Mouse (Mus musculus): ENCODE data around the gene 4833427G06Rik. TPM values are rescaled to one million over a fixed set of nuclear protein-coding genes. Genes with fewer than 3 reads are reported as not detected.

Gene 4833427G06Rik
- total and polyA plus RNA-seq, 3 experiments: 0.09 to 1.8 (median 0.66) TPM

GRCm38 (mm10) chr9:51138301-51138700, 36.4 kb upstream of the 4833427G06Rik start:
- no peak overlapping the region for H3K4me3 ChIP-seq (ENCODE audit: low read depth, low read length)
- DNase-seq (ENCODE audit: low spot score): no peak
- H3K27me3 ChIP-seq (ENCODE audit: insufficient read depth, low read length): peaks cover 26% of the 10 kb centered on the region
- ATAC-seq (ENCODE audit: extremely low read depth, insufficient number of reproducible peaks, low FRiP score, poor library complexity, severe bottlenecking): no peak
- no peaks in the 10 kb centered on the region for H3K36me3 ChIP-seq (replicated peaks)
- peaks cover 19% of the 10 kb centered on the region for H3K4me1 ChIP-seq (ENCODE audit: insufficient read depth, low read depth, low read length)
- no peaks in the 10 kb centered on the region for H3K9me3 ChIP-seq (replicated peaks)
- TF ChIP-seq POLR2AphosphoS5 (IDR thresholded peaks at IDR 0.05; ENCODE audit: insufficient replicate concordance, low read depth, low read length): no peak
- TF ChIP-seq GATA2 (IDR thresholded peaks at IDR 0.05; ENCODE audit: borderline replicate concordance, low read depth, low read length): no peak
- TF ChIP-seq TAL1 (conservative IDR thresholded peaks at IDR 0.05; ENCODE audit: low read depth, low read length): no peak
- TF ChIP-seq CTCF (IDR thresholded peaks at IDR 0.05; ENCODE audit: low read depth, low read length): no peak
- TF ChIP-seq GATA1 (IDR thresholded peaks at IDR 0.05; ENCODE audit: borderline replicate concordance, low read length): no peak

GRCm38 (mm10) chr9:51137836-51138235, 36.0 kb upstream of the 4833427G06Rik start:
- no peaks in the 10 kb centered on the region for H3K9me3 ChIP-seq (replicated peaks)
- ATAC-seq (ENCODE audit: extremely low read depth, insufficient number of reproducible peaks, low FRiP score, poor library complexity, severe bottlenecking) (no peak), DNase-seq (ENCODE audit: low spot score) (no peak)
- H3K4me3 ChIP-seq (ENCODE audit: low read depth, low read length): no peak overlapping the region
- H3K27me3 ChIP-seq (ENCODE audit: insufficient read depth, low read length): peaks cover 21% of the 10 kb centered on the region
- TF ChIP-seq CTCF (IDR thresholded peaks at IDR 0.05; ENCODE audit: low read depth, low read length) (no peak), GATA1 (IDR thresholded peaks at IDR 0.05; ENCODE audit: borderline replicate concordance, low read length) (no peak), GATA2 (IDR thresholded peaks at IDR 0.05; ENCODE audit: borderline replicate concordance, low read depth, low read length) (no peak), POLR2AphosphoS5 (IDR thresholded peaks at IDR 0.05; ENCODE audit: insufficient replicate concordance, low read depth, low read length) (no peak), TAL1 (conservative IDR thresholded peaks at IDR 0.05; ENCODE audit: low read depth, low read length) (no peak)
- no peaks in the 10 kb centered on the region for H3K36me3 ChIP-seq (replicated peaks)
- peaks cover 19% of the 10 kb centered on the region for H3K4me1 ChIP-seq (ENCODE audit: insufficient read depth, low read depth, low read length)

- ATAC-seq (ENCODE audit: extremely low read depth, insufficient number of reproducible peaks, low FRiP score, poor library complexity, severe bottlenecking): no peak
- DNase-seq (ENCODE audit: low spot score): no peak
- no peaks in the 10 kb centered on the region for H3K36me3 ChIP-seq (replicated peaks)
- peaks cover 20% of the 10 kb centered on the region for H3K27me3 ChIP-seq (ENCODE audit: insufficient read depth, low read length)
- no peak for TF ChIP-seq GATA2 (IDR thresholded peaks at IDR 0.05; ENCODE audit: borderline replicate concordance, low read depth, low read length)
- no peak for TF ChIP-seq GATA1 (IDR thresholded peaks at IDR 0.05; ENCODE audit: borderline replicate concordance, low read length)
- no peak for TF ChIP-seq POLR2AphosphoS5 (IDR thresholded peaks at IDR 0.05; ENCODE audit: insufficient replicate concordance, low read depth, low read length)
- TF ChIP-seq CTCF (IDR thresholded peaks at IDR 0.05; ENCODE audit: low read depth, low read length): no peak
- TF ChIP-seq TAL1 (conservative IDR thresholded peaks at IDR 0.05; ENCODE audit: low read depth, low read length): no peak
- H3K9me3 ChIP-seq (replicated peaks): no peaks in the 10 kb centered on the region
- H3K4me1 ChIP-seq (ENCODE audit: insufficient read depth, low read depth, low read length): peaks cover 19% of the 10 kb centered on the region
- H3K4me3 ChIP-seq (ENCODE audit: low read depth, low read length): no peak overlapping the region
Measured at GRCm38 (mm10) chr9:51137432-51137831, 35.6 kb upstream of the 4833427G06Rik start.

- DNase-seq (ENCODE audit: low spot score): no peak
- Histone ChIP-seq H3K4me3 (ENCODE audit: low read depth, low read length) (no peak overlapping the region), H3K4me1 (ENCODE audit: insufficient read depth, low read depth, low read length) (peaks cover 19% of the 10 kb centered on the region), H3K36me3 (replicated peaks) (no peaks in the 10 kb centered on the region), H3K27me3 (ENCODE audit: insufficient read depth, low read length) (peaks cover 20% of the 10 kb centered on the region), H3K9me3 (replicated peaks) (no peaks in the 10 kb centered on the region)
- peak; percentile 65 for TF ChIP-seq CTCF (IDR thresholded peaks at IDR 0.05; ENCODE audit: low read depth, low read length)
- no peak for TF ChIP-seq POLR2AphosphoS5 (IDR thresholded peaks at IDR 0.05; ENCODE audit: insufficient replicate concordance, low read depth, low read length)
- peak; percentile 49 for ATAC-seq (ENCODE audit: extremely low read depth, insufficient number of reproducible peaks, low FRiP score, poor library complexity, severe bottlenecking)
Measured at GRCm38 (mm10) chr9:51136985-51137384, 35.1 kb upstream of the 4833427G06Rik start.

- H3K4me3 ChIP-seq (ENCODE audit: low read depth, low read length): no peak overlapping the region
- peaks cover 14% of the 10 kb centered on the region for H3K27me3 ChIP-seq (ENCODE audit: insufficient read depth, low read length)
- H3K9me3 ChIP-seq (replicated peaks): no peaks in the 10 kb centered on the region
- no peaks in the 10 kb centered on the region for H3K36me3 ChIP-seq (replicated peaks)
- TF ChIP-seq GATA1 (IDR thresholded peaks at IDR 0.05; ENCODE audit: borderline replicate concordance, low read length) (no peak), TAL1 (conservative IDR thresholded peaks at IDR 0.05; ENCODE audit: low read depth, low read length) (no peak), CTCF (IDR thresholded peaks at IDR 0.05; ENCODE audit: low read depth, low read length) (no peak), GATA2 (IDR thresholded peaks at IDR 0.05; ENCODE audit: borderline replicate concordance, low read depth, low read length) (no peak), POLR2AphosphoS5 (IDR thresholded peaks at IDR 0.05; ENCODE audit: insufficient replicate concordance, low read depth, low read length) (no peak)
- H3K4me1 ChIP-seq (ENCODE audit: insufficient read depth, low read depth, low read length): peaks cover 5% of the 10 kb centered on the region; the same call in 1 of the 2 replicates
- ATAC-seq (ENCODE audit: extremely low read depth, insufficient number of reproducible peaks, low FRiP score, poor library complexity, severe bottlenecking): no peak
- DNase-seq (ENCODE audit: low spot score): no peak
Measured at GRCm38 (mm10) chr9:51114767-51115166, 12.9 kb upstream of the 4833427G06Rik start.

GRCm38 (mm10) chr9:51105751-51106150, 3.9 kb upstream of the 4833427G06Rik start:
- Histone ChIP-seq H3K4me3 (ENCODE audit: low read depth, low read length) (no peak overlapping the region), H3K9me3 (replicated peaks) (0 out of 2 replicates have a peak, but pooled peaks cover 7% of the 10 kb centered on the region), H3K27me3 (ENCODE audit: insufficient read depth, low read length) (peaks cover 10% of the 10 kb centered on the region), H3K36me3 (replicated peaks) (no peaks in the 10 kb centered on the region), H3K4me1 (ENCODE audit: insufficient read depth, low read depth, low read length) (peaks cover 17% of the 10 kb centered on the region)
- TF ChIP-seq GATA1 (IDR thresholded peaks at IDR 0.05; ENCODE audit: borderline replicate concordance, low read length) (no peak), GATA2 (IDR thresholded peaks at IDR 0.05; ENCODE audit: borderline replicate concordance, low read depth, low read length) (no peak), TAL1 (conservative IDR thresholded peaks at IDR 0.05; ENCODE audit: low read depth, low read length) (no peak), POLR2AphosphoS5 (IDR thresholded peaks at IDR 0.05; ENCODE audit: insufficient replicate concordance, low read depth, low read length) (no peak), CTCF (IDR thresholded peaks at IDR 0.05; ENCODE audit: low read depth, low read length) (no peak)
- ATAC-seq (ENCODE audit: extremely low read depth, insufficient number of reproducible peaks, low FRiP score, poor library complexity, severe bottlenecking): no peak; the same call in 1 of the 2 replicates
- no peak for DNase-seq (ENCODE audit: low spot score)

All from G1E (cell line).